Mouse (Mus musculus) MEL-GATA-1-ER (cell line): ENCODE measurements around the gene Gp2.
A peak's percentile ranks its signal among the peaks of the same experiment; 100 is the strongest.

Source experiments
- DNase-seq: peaks from one replicate; pipeline ENCODE4 v3.0.0-alpha.2; 2012; ENCODE audit warnings: low read depth; ENCODE audit errors: extremely low read depth

Gene Gp2

DNA sequence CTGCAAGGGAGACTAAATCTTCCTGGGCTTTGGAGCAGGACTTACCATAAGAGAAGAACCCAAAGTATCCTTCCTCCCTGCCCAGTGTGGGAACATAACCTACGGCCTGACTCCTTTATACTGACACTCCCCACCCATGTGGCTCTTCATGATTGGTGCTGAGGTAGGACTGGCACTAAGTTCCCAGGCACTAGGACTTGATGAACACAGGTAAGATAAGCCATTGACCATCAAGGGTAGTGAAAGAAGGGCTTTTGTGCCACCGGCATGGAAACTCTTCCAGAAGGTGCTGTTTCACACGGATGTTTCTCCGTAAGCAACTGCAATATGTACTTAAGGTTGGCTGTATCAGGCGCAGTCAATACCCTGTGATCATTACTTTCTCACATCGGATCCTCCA, at the start of gene Gp2:
Gene Gp2 (minus strand): TSS at position 101 of the 400 bp plus-strand sequence.
- DNase-seq: no peak

- no peak for DNase-seq
Measured at GRCm38 (mm10) chr7:119490041-119490780, 31.1 kb upstream of the Gp2 start.

- no peak for DNase-seq
Measured at GRCm38 (mm10) chr7:119486683-119487082, 27.6 kb upstream of the Gp2 start.

- no peak for DNase-seq
Measured at GRCm38 (mm10) chr7:119484154-119484553, 25.1 kb upstream of the Gp2 start.

GRCm38 (mm10) chr7:119479256-119479655, 20.2 kb upstream of the Gp2 start, which contains the start of gene Umod:
TSS of gene Umod (minus strand) at chr7:119479282.
- no peak for DNase-seq

DNA sequence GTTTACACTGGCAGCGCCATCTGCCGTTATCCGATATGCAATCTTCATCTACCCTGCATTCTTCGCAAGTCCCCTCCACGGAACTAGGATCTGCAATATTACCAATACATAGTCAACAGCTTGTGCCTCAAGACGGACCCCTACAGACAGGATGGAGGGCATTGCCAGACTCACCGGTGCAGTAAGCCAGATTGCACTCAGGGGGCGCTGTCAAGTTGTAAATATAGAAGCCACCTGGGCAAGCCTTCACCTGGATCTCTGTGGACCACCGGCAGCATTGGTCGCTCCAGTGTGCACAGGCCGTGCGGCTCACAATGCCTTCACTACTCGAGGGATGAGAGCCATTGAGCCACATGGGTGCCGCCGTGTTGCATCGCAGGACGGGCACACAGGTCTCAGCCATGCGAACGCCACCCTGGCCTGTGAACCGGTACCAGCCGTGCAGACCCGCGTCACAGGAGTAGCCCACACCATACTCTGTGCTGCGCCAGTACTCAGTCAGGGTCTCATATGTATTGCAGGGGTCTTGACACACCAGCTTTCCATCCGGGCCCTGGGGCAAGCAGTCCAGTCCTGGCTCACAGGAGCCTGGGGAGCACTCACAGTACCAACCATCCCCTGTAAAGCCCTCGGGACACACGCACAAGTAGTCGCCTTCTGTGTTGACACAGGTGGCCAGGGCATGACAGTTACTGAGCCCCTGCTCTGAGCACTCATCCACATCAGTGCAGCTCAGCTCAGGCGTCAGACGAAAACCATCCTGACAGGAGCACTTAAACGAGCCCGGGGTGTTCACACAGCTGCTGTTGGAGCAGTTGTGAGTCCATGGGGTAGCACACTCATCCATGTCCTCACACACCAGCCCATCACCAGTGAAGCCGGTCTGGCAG, 17.7 kb upstream of the Gp2 start:
- no peak for DNase-seq

DNA sequence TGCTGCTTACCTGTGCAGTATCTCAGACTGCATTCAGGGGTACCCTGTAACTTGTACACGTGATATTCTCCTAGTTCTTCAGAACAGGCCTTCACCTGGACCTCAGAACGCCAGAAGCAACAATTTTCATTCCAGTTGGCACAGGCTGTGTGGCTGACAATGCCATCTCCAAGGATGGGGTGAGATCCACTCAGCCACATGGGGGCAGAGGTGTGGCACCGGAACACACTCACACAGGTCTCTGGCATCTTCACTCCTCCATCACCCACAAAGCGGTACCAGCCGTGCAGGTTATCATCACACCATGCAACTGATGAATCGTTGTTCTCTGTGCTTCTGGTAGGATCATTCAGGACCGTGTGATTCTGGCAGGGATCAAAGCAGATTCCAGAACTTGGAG, 4.9 kb downstream of the Gp2 start:
- no peak for DNase-seq

DNA sequence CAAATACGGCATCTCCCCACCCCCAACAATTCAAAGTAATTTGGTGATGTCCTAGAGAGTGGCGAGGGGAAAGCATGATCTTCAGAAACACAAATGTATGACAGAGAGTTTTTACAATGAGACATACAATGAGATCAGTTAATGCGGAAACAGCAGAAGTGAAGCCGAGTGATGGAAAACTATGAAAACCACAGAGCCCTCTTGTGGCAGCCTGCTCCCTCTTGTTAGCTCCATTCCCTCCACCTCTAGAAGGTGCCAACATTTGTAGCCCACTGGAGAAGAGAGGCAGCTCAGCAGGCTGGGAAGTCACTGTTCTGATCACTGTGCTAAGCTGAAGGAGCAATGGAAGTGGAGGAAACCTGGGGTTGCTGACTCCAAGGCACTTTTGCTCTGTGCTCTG, 15.2 kb downstream of the Gp2 start:
- DNase-seq: peak; percentile 17

- DNase-seq: peak; percentile 79
Measured at GRCm38 (mm10) chr7:119441938-119442337, 17.1 kb downstream of the Gp2 start.

- DNase-seq: peak; percentile 41
Measured at GRCm38 (mm10) chr7:119427180-119427616, 31.9 kb downstream of the Gp2 start.

DNA sequence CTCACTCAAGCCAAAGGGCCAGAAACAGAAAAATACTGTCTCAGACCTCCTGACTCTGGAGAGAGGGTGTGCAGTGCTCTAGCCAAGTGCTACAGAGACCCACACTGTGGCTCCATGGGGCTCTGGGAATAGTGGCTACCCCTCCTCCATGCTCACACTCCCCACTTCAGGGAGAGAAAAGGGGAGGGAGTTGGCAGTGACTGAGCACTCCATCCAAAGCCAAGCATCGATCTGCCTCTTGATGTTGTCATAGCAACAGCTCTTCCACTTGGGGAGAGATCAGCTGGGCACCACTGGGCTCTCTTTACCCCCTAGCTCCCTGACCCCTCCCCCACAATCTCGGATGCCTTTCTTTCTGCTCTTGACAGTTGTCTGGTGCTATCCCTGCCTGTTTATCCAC, 38.4 kb downstream of the Gp2 start:
- no peak for DNase-seq

GRCm38 (mm10) chr7:119418523-119418922, 40.6 kb downstream of the Gp2 start:
- DNase-seq: no peak

- DNase-seq: no peak
Measured at GRCm38 (mm10) chr7:119394050-119394732, 64.9 kb downstream of the Gp2 start.
